Mouse (Mus musculus) olfactory bulb, adult 2 months (tissue): ENCODE results near the gene Prn. TPM values are rescaled to one million over a fixed set of nuclear protein-coding genes. Genes with fewer than 3 reads are reported as not detected.

Experiments used
- H3K27ac ChIP-seq: fragments of 200-500 bp; 2 replicates; pipeline ENCODE4 v1.5.1; 2012; ENCODE audit warnings: low read depth, low read length; ENCODE audit not compliant: insufficient read depth
- H3K4me1 ChIP-seq: fragments of 200-500 bp; 2 replicates; pipeline ENCODE4 v1.6.1; 2012; ENCODE audit warnings: low read length; ENCODE audit not compliant: control insufficient read depth, insufficient read depth
- H3K4me3 ChIP-seq: fragments of 200-500 bp; 2 replicates; pipeline ENCODE4 v1.5.1; 2012; ENCODE audit warnings: mild to moderate bottlenecking, low read depth, low read length, moderate library complexity; ENCODE audit not compliant: insufficient read depth
- CTCF ChIP-seq: fragments of 200-500 bp; IDR thresholded peaks from 2 replicates; pipeline ENCODE4 v1.5.1; 2012; ENCODE audit warnings: low read depth, mild to moderate bottlenecking, low read length, moderate library complexity; ENCODE audit not compliant: insufficient read depth
- POLR2A ChIP-seq: fragments of 200-500 bp; IDR thresholded peaks from 2 replicates; pipeline ENCODE4 v1.6.1; 2012; ENCODE audit warnings: mild to moderate bottlenecking, low read depth, low read length, moderate library complexity; ENCODE audit not compliant: insufficient read depth
- WGBS: fragments of 180-500 bp; shearing (Covaris S2); methylation state at CpG from one replicate; pipeline ENCODE4 v1.1.7; 2018; 5-methylcytosine and 5-hydroxymethylcytosine counted together
- polyA plus RNA-seq: library from polyadenylated mRNA; stranded (reverse); fragments of >200 nt; gene quantifications from 2 replicates; pipeline ENCODE4 v1.2.4, GENCODE M21; 2012; ENCODE audit warnings: low replicate concordance; ENCODE audit not compliant: missing spikeins, insufficient read depth, insufficient read length

Gene Prn
- polyA plus RNA-seq, 1 experiment = not detected

DNA sequence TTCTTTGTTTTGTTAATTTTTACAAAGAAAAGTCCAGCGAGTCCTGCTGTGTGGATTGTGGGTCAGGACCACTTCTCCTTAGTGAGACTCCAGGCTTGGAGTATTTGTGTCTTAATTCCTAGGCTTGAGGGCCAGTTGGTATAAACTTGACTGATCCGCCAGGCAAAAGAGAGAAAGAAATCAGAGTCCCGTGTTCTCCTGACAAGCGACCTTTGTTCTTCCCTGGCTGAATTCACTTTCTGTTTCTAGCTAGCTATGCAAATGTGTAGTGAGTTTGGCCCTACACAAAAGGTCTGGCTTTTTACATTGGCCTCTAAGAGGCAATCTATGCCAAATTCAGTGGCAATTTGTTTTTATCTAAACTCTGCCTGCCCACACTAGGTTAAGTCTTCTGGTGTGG, 28.0 kb upstream of the Prn start:
- WGBS = 62% methylated on average over 4 of the region's 4 CpGs
- Histone ChIP-seq H3K27ac (no peak overlapping the region), H3K4me3 (no peak overlapping the region), H3K4me1 (peaks cover 4% of the 10 kb centered on the region)
- TF ChIP-seq POLR2A (no peak), CTCF (no peak)

DNA sequence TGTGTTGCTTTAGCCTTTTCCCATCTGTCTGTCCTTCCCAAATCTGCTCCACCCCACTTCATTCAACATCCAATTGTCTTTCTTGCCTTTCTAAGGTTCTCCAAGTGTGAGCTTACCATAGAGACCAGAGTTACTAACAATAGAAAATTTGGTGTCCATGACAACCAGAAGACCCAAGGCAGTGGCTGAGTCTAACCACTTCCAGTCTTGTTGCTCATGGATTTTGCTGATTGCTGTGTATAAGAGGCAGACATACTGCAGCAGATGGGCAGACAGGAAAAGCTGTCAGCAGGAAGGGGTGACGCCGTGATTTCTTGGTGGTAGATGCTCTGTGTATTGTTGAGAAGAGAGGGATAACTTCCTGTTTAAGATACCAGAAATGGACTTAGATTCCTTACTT, 26.6 kb upstream of the Prn start:
- WGBS = 49% methylated on average over 2 of the region's 2 CpGs

GRCm38 (mm10) chr2:131886503-131887160, 23.1 kb upstream of the Prn start:
- Histone ChIP-seq H3K4me1 (peaks cover 8% of the 10 kb centered on the region), H3K27ac (no peak overlapping the region), H3K4me3 (no peak overlapping the region)
- TF ChIP-seq POLR2A (no peak), CTCF (no peak)
- 86% methylated on average over 6 of the region's 6 CpGs for WGBS

More for the DNA sequence above, 26.6 kb upstream of the Prn start:
- TF ChIP-seq POLR2A (no peak), CTCF (no peak)
- no peak overlapping the region for H3K27ac ChIP-seq
- no peak overlapping the region for H3K4me3 ChIP-seq
- H3K4me1 ChIP-seq = peaks cover 4% of the 10 kb centered on the region

GRCm38 (mm10) chr2:131888233-131888632, 21.5 kb upstream of the Prn start:
- Histone ChIP-seq H3K4me1 (peaks cover 12% of the 10 kb centered on the region), H3K27ac (no peak overlapping the region), H3K4me3 (no peak overlapping the region)
- no peak for TF ChIP-seq CTCF
- TF ChIP-seq POLR2A = no peak
- WGBS = 89% methylated on average over 7 of the region's 7 CpGs

DNA sequence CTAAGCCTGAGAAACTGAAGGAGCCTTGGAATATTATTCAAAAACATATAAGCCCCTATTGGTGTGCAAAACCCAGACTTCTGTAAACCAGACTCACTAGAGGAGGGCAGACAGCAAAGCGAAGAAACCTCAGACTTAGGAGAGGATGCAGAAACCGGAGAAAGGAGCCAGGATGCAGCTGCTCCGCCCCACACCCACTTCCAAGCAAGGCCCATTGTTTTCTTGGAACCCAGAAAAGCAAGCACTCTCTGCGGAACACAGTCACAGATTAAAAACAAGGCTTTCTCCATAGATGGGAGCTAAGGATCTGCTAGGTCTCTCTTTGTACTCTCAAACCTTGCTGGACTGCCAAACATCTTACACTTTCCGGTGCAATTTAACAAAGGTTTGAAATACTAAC, 17.2 kb upstream of the Prn start:
- H3K4me3 ChIP-seq = no peak overlapping the region
- WGBS = 24% methylated on average over 5 of the region's 5 CpGs
- peak overlapping the region; percentile 95 for H3K27ac ChIP-seq
- TF ChIP-seq POLR2A (no peak), CTCF (no peak)
- peaks cover 14% of the 10 kb centered on the region for H3K4me1 ChIP-seq

GRCm38 (mm10) chr2:131895106-131895505, 14.7 kb upstream of the Prn start:
- Histone ChIP-seq H3K4me1 (peaks cover 11% of the 10 kb centered on the region), H3K27ac (no peak overlapping the region), H3K4me3 (no peak overlapping the region)
- no peak for TF ChIP-seq CTCF
- no peak for TF ChIP-seq POLR2A
- WGBS = 60% methylated on average over 2 of the region's 2 CpGs

DNA sequence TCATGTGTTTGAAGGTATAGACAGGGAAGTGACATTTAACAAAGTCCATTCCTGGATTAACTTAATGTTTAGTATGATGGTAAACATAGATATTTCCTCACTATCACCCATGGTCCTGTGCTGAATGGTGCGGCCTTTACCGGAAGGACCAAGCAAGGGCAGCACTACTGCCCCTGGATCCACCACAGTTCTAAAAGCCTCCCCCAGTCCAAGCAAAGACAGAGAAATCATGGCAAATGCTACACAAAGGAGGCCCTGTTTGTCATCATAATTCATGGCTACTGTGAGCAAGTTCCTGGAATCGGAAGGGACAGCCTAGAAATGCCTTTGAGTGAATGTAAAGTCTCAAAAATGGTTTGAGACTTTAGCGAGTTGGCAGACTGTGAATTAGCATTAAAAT, 13.7 kb upstream of the Prn start:
- Histone ChIP-seq H3K4me1 (peaks cover 10% of the 10 kb centered on the region), H3K27ac (no peak overlapping the region), H3K4me3 (no peak overlapping the region)
- 92% methylated on average over 4 of the region's 4 CpGs for WGBS
- TF ChIP-seq POLR2A (no peak), CTCF (no peak)

DNA sequence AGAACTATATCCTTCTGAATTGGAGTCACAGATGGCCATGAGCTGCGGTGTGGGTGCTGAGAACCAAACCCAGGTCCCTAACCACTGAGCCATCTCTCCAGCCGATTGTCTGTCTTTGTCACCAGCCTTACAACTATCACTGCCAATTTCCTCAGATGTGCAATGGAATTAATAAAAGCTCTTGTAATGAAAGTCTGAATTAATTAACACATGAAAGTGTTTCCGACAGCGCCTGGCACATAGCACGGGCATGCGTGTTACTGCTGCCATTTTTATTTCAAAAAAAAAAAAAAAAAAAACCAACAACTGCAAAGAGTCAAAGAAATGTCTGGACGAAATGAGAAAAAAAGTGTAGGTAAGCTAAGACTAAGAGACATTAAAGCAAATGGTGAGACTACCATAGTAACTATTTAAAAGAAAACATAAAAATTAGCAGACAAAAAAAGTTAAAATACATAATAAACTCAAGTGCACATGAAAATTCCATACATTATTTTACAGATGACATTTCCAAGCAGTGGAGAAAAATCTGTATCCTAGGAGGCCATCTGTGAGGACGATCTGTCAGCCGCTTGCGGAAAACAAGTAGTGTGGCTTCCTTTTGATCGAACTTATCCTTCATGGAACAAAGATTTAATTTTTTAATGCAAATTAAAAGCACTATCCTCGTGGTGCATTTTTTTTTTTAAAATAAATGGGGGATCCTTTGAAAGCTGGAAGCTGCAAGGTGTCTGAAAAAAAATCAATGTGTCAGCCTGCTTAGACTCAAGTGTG, 12.2 kb upstream of the Prn start:
- Histone ChIP-seq H3K4me1 (peaks cover 4% of the 10 kb centered on the region; the same call in 1 of the 2 replicates), H3K27ac (no peak overlapping the region), H3K4me3 (no peak overlapping the region)
- WGBS = 83% methylated on average over 12 of the region's 12 CpGs
- no peak for TF ChIP-seq CTCF
- TF ChIP-seq POLR2A = no peak

GRCm38 (mm10) chr2:131902423-131902822, 7.3 kb upstream of the Prn start:
- Histone ChIP-seq H3K4me3 (no peak overlapping the region), H3K27ac (no peak overlapping the region), H3K4me1 (peaks cover 12% of the 10 kb centered on the region)
- 25% methylated on average over 3 of the region's 3 CpGs for WGBS
- no peak for TF ChIP-seq CTCF

GRCm38 (mm10) chr2:131902867-131903266, 6.9 kb upstream of the Prn start:
- no peak overlapping the region for H3K4me3 ChIP-seq
- no peak for TF ChIP-seq CTCF
- no peak for TF ChIP-seq POLR2A
- H3K4me1 ChIP-seq = peaks cover 12% of the 10 kb centered on the region
- 19% methylated on average over 8 of the region's 8 CpGs for WGBS
- peak overlapping the region; percentile 20; the same call in 1 of the 2 replicates for H3K27ac ChIP-seq
